Mouse (Mus musculus) granulocyte monocyte progenitor cell, adult 5-6 weeks (primary cell): ENCODE results near the gene Pisd. TPM values are rescaled to one million over a fixed set of nuclear protein-coding genes. Genes with fewer than 3 reads are reported as not detected.

Experiments used
- ATAC-seq: replicated peaks from 2 replicates; pipeline ENCODE4 v1.8.0; 2016; ENCODE audit warnings: mild to moderate bottlenecking, moderate TSS enrichment, inconsistent platforms; ENCODE audit not compliant: poor library complexity, severe bottlenecking
- total RNA-seq, 2 experiments: library from RNA; stranded (forward) in 1 of 2; stranded (reverse) in 1 of 2; fragments of 200-712, 200-1000 nt in 1 of 2; fragments of >200 nt in 1 of 2; fragmentation: Nextera tagmentation in 1 of 2; gene quantifications; 2 replicates each; pipeline ENCODE4 v1.2.3; 2014 to 2017

Gene Pisd
- total RNA-seq, 2 experiments from 2014 or later: 44.8 to 51.5 TPM

DNA sequence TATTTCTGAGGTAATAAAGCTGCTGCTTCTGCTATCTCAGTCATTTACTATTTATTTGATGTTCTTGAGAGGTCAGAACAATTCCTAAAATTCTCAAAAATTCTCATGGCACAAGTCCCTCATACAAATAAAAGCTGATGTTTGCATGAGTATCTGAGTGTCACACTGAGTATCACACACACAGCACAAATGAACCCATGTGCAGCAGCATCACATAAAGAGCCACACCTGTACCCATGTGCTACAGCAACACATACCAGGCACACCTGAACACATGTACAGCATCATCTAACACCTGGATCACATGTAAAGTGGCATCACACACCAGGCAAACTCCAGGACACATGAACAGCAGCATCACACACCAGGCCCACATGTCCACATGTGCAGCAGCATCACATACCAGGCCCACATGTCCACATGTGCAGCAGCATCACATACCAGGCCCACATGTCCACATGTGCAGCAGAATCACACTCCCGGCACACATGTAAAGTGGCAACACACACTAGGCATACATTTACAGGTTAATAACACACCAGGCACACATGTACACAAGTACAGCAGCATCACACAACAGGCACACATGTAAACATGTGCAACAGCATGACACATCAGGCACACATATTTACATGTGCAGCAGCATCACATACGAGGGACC lies 72.3 kb downstream of the Pisd start:
- ATAC-seq: peak; percentile 58

DNA sequence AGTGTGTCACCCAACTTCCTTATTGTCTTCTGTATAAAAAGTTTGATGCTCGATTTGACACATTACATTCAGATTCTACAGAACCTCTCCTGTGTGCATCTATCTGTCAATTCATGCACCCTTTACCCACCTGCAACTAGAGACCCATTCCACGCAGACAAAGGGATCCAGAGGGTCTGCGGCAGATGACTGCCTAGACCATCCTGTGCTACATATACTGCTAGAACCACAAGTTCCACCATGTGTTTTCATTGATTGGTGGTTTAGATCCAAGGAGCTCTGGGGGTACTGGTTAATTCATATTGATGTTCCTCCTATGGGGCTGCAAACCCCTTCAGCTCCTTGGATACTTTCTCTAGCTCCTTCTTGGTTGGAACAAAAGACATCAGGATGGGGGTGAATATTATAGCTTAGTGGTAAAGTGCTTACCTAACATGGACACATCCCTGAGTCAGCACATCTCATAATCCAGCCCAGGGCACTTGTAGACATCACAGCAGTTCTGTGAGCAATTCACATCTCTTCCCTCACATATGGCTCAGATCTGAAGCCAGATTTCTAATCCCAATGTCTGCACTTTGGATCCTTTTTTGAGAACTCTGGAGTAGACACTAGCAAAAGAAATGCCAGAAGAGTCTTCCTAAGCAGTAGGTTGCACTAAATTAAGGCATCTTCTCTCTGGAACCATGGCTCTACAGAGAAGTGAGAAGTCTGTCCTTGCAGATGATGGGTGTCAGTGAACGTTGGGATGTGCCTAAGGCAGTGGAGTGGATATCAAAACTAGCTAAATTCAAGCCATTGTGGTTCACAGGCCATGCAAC lies 73.0 kb downstream of the Pisd start:
- ATAC-seq: no peak

DNA sequence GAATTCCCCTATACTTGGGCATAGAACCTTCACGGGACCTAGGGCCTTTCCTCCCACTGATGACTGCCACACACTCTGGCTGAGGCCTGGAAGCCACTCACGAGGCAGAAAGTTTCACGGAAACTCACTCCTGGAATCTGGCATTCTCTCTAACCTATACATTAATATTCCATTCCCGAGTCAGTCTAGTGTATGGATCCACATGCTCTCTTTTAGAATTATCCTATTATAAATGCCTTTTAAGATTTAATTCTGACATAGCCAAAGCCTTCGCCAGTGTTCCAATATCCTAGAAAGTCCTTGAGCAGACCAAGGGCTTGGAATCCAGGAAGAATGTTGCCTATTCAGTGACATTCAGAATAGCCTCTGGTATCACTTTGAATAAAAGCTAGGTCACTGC lies 74.0 kb downstream of the Pisd start:
- ATAC-seq: no peak

DNA sequence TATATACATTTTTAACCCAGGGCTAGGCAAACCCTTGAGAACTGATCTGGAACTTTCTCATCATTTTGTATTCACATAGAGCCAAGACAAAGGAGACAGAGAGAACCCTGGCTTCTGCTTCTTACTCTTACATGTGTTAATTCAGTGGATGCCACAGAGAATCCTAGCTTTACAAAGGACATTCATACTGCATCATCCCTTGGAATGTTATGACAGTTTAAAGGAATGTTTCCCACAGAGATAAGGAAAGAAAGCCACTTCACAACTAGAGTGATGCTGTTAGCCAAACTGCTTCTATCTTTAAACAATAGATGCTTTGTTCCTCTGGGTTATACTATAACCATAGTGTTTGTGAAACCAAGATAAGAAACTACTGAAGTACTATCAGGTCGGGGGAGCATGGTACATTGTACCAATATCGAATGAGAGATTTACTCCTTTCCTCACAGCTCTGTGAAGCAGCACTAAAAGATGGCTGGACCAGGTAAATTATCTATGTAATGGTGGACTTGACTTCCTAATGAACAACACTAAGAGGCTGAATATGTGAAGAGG lies 79.1 kb downstream of the Pisd start:
- no peak for ATAC-seq

DNA sequence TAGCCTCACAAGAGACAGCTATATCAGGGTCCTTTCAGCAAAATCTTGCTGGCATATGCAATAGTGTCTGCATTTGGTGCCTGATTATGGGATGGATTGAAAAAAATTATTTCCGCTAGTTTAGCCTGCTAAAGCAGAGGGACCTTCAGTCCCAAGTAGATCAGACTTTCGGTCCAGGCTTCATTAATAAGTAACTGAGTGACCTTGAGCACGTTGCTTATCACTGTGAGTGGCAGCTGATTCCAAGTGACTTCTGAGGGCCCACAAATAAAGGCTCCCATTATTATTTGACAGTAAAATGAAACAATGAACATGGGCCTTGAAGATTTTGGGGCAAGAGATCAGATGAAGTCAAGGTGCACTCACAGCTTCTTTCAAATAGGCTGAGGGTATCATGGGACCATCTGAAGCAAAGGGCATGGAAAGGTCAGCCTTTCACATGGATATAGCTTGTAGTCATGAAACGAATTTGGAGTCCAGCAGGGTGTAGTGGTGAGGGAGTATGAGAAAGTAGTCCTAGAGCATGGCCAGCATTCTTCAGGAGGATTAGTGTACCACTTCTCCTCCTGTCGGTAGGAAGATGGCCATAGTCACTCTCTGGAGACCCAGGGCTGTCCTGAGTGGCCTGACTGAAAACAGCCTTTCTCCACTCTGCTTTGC lies 88.1 kb downstream of the Pisd start:
- ATAC-seq: no peak

DNA sequence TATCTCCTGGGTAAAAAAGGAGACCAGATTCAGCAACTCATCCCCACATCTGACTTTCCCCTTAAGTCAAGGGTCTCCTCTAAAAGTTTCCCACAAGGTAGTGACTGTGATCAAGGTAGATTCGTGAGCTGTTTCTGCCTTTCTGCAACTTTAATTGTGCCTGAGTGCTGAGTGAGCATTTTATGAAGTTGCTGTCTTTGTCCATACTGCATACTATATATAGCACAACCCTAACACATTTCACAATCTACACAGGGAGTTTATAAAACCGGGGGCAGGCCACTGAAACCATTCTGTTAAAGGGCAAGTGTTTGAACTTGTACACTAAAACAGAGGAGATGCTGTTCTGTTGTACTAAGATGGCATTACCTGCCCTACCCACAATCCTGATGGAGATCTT lies 92.0 kb downstream of the Pisd start:
- peak; percentile 50; the same call in 1 of the 2 replicates for ATAC-seq

Other genes starting within 250 kb of the Pisd start
- not detected in 2 replicates for gene Yes1, start 174.5 kb downstream of the Pisd start, total RNA-seq (2014; fragmentation: Nextera tagmentation)
- gene Yes1, start 174.5 kb downstream of the Pisd start, total RNA-seq (2017): 1.3 TPM in 1 of 2 replicates, not detected in the other
- gene Gm20671, start 41.5 kb upstream of the Pisd start, total RNA-seq (2014; fragmentation: Nextera tagmentation): not detected in 2 replicates
- gene Gm20671, start 41.5 kb upstream of the Pisd start, total RNA-seq (2017): 6.3 TPM in 1 of 2 replicates, not detected in the other
- gene Prr14l, start 68.6 kb upstream of the Pisd start, total RNA-seq (2014; fragmentation: Nextera tagmentation): 33.0 TPM in 2 replicates
- gene Prr14l, start 68.6 kb upstream of the Pisd start, total RNA-seq (2017): 31.1 and 31.6 TPM in 2 replicates
- gene Depdc5, start 78.1 kb upstream of the Pisd start, total RNA-seq (2014; fragmentation: Nextera tagmentation): 37.3 and 48.7 TPM in 2 replicates
- gene Depdc5, start 78.1 kb upstream of the Pisd start, total RNA-seq (2017): 24.5 and 25.8 TPM in 2 replicates
- gene Ywhah, start 233.2 kb upstream of the Pisd start, total RNA-seq (2014; fragmentation: Nextera tagmentation): 285 and 301 TPM in 2 replicates
- gene Ywhah, start 233.2 kb upstream of the Pisd start, total RNA-seq (2017): 123 and 125 TPM in 2 replicates